Mouse (Mus musculus): ENCODE measurements around the gene Scamp2. TPM values are rescaled to one million over a fixed set of nuclear protein-coding genes. Genes with fewer than 3 reads are reported as not detected.

Scamp2 gene
- polyA plus RNA-seq, 1 experiment from 2014 or later = 51.9 TPM

DNA sequence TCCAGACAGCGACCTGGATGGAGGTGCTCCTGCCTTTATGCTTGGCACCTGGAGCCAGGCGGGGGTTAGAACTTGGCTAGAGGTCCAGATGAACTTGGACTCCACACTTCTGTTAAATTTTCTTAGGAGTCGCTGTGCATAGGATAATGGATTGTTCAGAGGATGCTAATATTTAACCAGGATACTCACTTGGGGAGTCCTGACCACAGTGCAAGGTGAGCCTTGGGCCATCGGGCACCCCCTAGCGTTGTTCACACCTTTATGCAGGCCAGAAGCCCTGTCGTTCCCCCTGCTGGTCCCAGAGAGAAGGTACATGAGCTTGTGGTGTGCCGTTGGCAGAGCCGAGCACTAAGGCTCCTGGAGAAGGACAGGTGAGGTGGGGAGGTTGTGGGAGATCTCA lies 6.1 kb downstream of the Scamp2 start:
- H3K9ac ChIP-seq (replicated peaks) = no peak overlapping the region
- no peak overlapping the region for H3K4me2 ChIP-seq
- no peak overlapping the region for H3K4me3 ChIP-seq (replicated peaks)
- H3K4me1 ChIP-seq (replicated peaks) = peaks cover 36% of the 10 kb centered on the region
- no peaks in the 10 kb centered on the region for H3K27me3 ChIP-seq
- ATAC-seq (ENCODE audit: insufficient number of reproducible peaks, insufficient read depth, low FRiP score, low TSS enrichment, low read depth) = no peak
- WGBS = 59% methylated on average over 8 of the region's 8 CpGs
- H3K36me3 ChIP-seq = peaks cover 32% of the 10 kb centered on the region
- H3K27ac ChIP-seq = peak overlapping the region; percentile 87
- no peaks in the 10 kb centered on the region for H3K9me3 ChIP-seq

DNA sequence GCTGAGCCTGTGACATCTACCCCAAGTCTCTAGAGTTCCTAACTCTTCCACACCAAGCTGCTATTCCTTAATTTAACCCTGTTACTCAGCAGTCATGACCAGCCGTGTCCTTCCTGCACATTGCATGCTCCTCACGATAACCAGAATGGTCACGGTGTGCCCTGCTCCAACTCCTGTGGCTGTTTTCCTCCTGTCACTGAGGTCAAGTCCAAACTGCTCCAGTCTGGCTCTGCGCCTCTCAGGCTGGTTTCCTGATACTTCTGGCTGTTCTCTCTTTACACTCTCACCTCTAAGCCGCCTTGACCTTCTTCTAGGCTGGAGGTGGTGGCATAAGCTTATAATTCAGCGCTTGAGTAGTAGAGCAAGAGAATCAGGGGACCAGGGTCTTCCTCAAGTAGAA lies 7.8 kb downstream of the Scamp2 start:
- Histone ChIP-seq H3K27ac (no peak overlapping the region), H3K36me3 (peaks cover 39% of the 10 kb centered on the region), H3K9ac (replicated peaks) (no peak overlapping the region; the same call in 1 of the 2 replicates), H3K4me2 (no peak overlapping the region), H3K27me3 (no peaks in the 10 kb centered on the region), H3K9me3 (no peaks in the 10 kb centered on the region), H3K4me3 (replicated peaks) (no peak overlapping the region), H3K4me1 (replicated peaks) (peaks cover 23% of the 10 kb centered on the region)
- WGBS = 95% methylated on average over 6 of the region's 6 CpGs
- ATAC-seq (ENCODE audit: insufficient number of reproducible peaks, insufficient read depth, low FRiP score, low TSS enrichment, low read depth) = no peak

DNA sequence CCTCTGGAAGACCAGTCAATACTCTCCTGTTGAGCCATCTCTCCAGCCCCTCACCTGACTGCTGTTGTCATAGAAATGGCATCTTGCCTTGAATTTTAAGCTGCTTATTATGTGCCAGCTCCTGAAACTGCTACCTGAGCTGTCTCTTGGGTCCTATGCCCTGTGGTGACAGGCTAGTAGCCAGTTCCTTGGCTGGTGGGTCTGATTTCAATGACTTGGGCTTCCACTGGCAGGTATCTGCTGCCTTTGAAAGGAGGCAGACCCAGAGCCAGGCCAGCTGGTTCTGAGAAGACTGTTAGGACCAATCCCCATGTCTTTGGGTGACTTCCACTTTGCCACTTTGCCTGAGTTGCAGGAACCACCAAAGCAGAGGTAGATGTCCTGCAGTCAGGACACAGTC lies 13.7 kb downstream of the Scamp2 start:
- Histone ChIP-seq H3K4me1 (replicated peaks) (no peaks in the 10 kb centered on the region), H3K4me2 (no peak overlapping the region), H3K4me3 (replicated peaks) (no peak overlapping the region), H3K9ac (replicated peaks) (no peak overlapping the region), H3K9me3 (no peaks in the 10 kb centered on the region), H3K27ac (no peak overlapping the region), H3K36me3 (peaks cover 55% of the 10 kb centered on the region), H3K27me3 (no peaks in the 10 kb centered on the region)
- no peak for ATAC-seq (ENCODE audit: insufficient number of reproducible peaks, insufficient read depth, low FRiP score, low TSS enrichment, low read depth)

DNA sequence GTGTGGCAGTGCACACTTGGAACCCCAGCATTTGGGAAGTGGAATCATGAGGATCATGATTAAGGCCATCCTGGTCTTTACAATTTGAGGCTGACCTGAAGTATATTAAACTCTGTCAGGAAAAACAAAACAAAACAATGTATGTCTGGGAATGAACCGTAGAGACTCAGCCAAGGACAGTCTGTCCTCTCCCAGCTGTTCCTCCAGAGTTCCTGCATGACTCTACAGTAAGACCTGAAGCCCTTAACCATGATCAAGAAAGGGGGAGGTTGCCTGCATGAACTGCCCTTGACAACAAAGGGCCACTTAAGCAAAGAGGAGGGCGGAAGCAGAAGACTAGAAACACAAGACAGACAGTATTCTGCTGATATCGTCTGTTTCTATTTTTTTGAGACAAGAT lies 14.8 kb downstream of the Scamp2 start:
- Histone ChIP-seq H3K27me3 (no peaks in the 10 kb centered on the region), H3K27ac (no peak overlapping the region), H3K36me3 (peaks cover 61% of the 10 kb centered on the region), H3K4me3 (replicated peaks) (no peak overlapping the region), H3K9ac (replicated peaks) (no peak overlapping the region), H3K4me1 (replicated peaks) (no peaks in the 10 kb centered on the region), H3K9me3 (no peaks in the 10 kb centered on the region), H3K4me2 (no peak overlapping the region)
- no peak for ATAC-seq (ENCODE audit: insufficient number of reproducible peaks, insufficient read depth, low FRiP score, low TSS enrichment, low read depth)
- 88% methylated on average over 3 of the region's 3 CpGs for WGBS

DNA sequence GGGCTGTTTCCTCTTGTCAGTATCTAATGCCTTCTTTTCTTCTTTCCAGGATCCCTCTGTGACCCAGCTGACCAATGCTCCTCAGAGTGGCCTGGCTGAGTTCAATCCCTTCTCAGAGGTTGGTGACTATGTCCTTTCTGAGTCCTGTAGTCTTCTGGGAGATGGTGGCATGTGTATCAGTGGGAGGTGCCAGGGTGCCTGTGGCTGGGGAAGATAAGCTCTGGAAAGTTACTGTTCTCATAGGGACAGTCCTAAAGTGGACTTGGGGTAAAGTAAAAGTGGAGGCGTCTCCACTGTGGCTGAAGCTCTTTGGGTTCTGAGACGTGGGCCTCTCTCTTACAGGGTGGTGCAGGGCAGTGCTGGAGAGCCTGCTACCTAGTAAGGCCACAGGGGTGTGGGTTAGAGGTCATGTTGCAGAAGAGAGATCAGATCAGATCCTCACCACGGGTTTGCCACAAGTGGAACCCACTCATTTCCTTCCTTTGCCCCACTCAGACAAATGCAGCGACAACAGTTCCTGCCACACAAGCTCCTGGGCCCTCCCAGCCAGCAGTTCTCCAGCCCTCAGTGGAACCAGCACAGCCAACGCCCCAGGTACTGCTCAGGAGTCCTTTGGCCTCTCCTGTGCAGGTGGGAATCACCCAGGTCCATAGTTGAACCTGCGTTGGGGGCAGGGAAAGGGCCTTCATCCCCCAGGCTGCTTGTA lies 16.6 kb downstream of the Scamp2 start:
- no peak overlapping the region for H3K4me3 ChIP-seq (replicated peaks)
- H3K36me3 ChIP-seq = peaks cover 65% of the 10 kb centered on the region
- no peak overlapping the region for H3K9ac ChIP-seq (replicated peaks)
- H3K4me1 ChIP-seq (replicated peaks) = no peaks in the 10 kb centered on the region
- no peak overlapping the region for H3K27ac ChIP-seq
- WGBS = 75% methylated on average over 6 of the region's 6 CpGs
- no peak overlapping the region for H3K4me2 ChIP-seq
- H3K27me3 ChIP-seq = no peaks in the 10 kb centered on the region
- H3K9me3 ChIP-seq = no peaks in the 10 kb centered on the region
- ATAC-seq (ENCODE audit: insufficient number of reproducible peaks, insufficient read depth, low FRiP score, low TSS enrichment, low read depth) = no peak

DNA sequence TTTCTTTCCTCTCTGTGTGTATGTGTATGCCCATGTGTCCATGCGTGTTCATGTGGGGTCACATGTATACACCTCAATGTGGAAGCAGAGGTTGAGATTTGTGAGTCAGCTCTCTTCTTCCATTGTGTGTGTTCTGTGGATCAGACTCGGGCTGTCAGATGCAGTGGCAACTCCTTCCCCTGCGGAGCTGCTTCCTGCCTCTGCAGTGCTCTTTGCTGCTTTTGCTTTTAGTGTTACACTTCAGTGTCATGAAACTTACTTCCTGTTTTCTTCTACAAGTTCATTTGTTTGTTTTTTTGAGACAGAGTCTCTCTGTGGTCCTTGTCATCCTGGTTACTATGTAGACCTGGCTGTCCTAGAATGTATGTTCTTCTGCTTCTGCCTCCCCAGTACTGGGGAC lies 24.2 kb downstream of the Scamp2 start:
- H3K9me3 ChIP-seq = no peaks in the 10 kb centered on the region
- no peak for ATAC-seq (ENCODE audit: insufficient number of reproducible peaks, insufficient read depth, low FRiP score, low TSS enrichment, low read depth)
- peaks cover 11% of the 10 kb centered on the region for H3K4me1 ChIP-seq (replicated peaks)
- no peak overlapping the region for H3K9ac ChIP-seq (replicated peaks)
- no peak overlapping the region for H3K4me2 ChIP-seq
- H3K36me3 ChIP-seq = peaks cover 74% of the 10 kb centered on the region
- 89% methylated on average over 3 of the region's 3 CpGs for WGBS
- no peaks in the 10 kb centered on the region; the same call in 1 of the 2 replicates for H3K27me3 ChIP-seq
- no peak overlapping the region for H3K27ac ChIP-seq
- H3K4me3 ChIP-seq (replicated peaks) = no peak overlapping the region

DNA sequence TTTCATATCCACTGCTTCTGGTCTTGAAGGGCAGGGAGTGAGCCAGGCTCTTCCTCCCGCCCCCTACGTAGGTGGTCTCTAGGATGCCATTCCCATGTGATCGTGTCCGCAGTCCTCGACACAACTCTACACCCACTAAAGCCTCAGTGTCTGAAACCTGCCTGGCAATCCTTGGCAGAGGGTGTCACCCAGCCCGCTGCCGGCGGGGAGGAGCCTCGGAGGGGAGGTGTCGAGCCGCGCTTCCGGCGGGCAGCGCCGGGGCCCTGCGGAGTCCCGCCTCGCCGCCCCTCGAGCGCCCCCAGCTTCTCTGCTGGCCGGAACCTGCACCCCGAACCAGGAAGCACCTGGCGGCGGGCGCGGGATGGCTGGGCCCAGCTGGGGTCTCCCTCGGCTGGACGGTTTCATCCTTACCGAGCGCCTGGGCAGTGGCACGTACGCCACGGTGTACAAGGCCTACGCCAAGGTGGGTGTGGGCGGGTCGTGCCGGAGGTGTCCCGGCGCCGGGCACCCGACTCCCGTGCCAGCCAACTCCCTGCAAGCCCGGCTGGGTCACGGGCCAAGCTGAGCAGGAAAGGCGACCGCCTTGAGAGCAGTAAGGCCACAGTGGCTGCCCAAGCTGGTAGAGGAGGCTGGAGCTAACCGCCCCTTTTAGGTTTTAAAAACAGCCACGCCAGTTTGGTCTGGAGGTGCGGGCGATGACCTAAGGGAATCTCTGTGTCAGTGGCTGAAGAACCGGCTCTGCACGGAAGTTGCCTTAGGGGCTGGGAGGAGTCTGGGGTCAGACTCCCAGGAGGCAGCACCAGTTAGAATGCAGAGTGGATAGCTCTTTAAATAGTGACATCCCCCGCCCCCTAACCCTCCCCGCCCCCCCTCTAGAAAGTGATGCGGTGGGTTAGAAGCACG lies 28.7 kb downstream of the Scamp2 start, which contains the start of gene Ulk3:
Gene Ulk3 (plus strand): TSS at position 229 of the 903 bp plus-strand sequence.
- Histone ChIP-seq H3K4me1 (replicated peaks) (peaks cover 19% of the 10 kb centered on the region), H3K9ac (replicated peaks) (peak within 1 kb of the TSS; percentile 78), H3K4me3 (replicated peaks) (peak within 1 kb of the TSS; percentile 76), H3K36me3 (peaks cover 53% of the 10 kb centered on the region), H3K27ac (peak within 1 kb of the TSS; percentile 87), H3K27me3 (no peaks in the 10 kb centered on the region; the same call in 1 of the 2 replicates), H3K9me3 (no peaks in the 10 kb centered on the region), H3K4me2 (peak within 1 kb of the TSS; percentile 91)
- peak; percentile 83 for ATAC-seq (ENCODE audit: insufficient number of reproducible peaks, insufficient read depth, low FRiP score, low TSS enrichment, low read depth)
- WGBS = under 1% methylated on average over 58 of the region's 58 CpGs

DNA sequence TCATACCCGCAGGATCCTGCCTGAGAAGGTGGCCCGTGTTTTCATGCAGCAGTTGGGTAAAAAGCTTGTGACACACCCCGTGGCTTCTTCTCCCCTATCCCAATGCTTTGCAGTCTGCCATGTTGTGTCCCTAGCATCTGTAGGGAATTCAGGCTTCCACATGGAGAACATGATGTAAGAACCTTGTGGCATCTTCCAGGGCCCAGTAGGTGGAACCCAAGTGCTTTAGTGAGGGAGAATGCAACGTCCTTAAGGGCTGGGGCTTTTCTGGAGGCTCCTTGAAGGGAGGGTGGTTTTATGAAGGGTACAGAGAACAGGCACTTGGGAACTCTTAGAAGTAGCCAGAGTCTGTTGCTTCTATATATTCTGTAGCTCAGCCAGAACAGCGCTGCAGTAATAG lies 30.0 kb downstream of the Scamp2 start:
- Histone ChIP-seq H3K4me2 (peak overlapping the region; percentile 91), H3K4me3 (replicated peaks) (peak overlapping the region; percentile 76), H3K4me1 (replicated peaks) (peaks cover 19% of the 10 kb centered on the region), H3K27ac (no peak overlapping the region), H3K27me3 (no peaks in the 10 kb centered on the region; the same call in 1 of the 2 replicates), H3K36me3 (peaks cover 54% of the 10 kb centered on the region), H3K9me3 (no peaks in the 10 kb centered on the region), H3K9ac (replicated peaks) (no peak overlapping the region)
- no peak for ATAC-seq (ENCODE audit: insufficient number of reproducible peaks, insufficient read depth, low FRiP score, low TSS enrichment, low read depth)
- WGBS = 35% methylated on average over 5 of the region's 5 CpGs

DNA sequence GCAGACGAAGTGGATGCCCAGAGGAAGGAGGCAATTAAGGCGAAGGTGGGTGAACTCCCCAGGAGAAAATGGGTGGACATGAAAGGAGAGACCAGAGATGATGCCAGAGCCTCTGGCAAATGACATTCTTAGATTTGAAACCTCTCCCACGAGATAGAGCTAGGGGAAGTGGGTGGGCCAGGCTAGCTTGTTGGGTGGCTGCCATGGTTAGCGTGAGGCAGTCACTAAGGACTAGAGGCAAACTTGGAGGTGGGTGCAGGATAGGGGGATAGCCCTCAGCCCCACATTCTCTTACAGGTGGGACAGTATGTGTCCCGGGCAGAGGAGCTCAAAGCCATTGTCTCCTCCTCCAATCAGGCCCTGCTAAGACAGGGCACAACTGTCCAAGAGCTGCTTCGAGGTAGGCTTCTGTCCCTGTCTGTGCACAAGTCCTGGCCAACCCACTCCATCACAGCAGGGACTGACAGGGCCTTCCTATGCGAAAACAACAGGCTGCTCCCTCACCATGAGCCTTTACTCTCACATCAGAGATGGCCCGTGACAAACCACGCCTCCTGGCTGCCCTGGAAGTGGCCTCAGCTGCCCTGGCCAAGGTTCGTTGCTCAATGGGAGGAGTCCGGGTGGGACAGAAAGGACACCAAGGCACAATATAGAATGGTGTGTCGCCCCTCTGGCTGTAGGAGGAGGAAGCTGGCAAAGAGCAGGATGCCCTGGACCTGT lies 32.9 kb downstream of the Scamp2 start:
- peaks cover 18% of the 10 kb centered on the region for H3K4me1 ChIP-seq (replicated peaks)
- 65% methylated on average over 12 of the region's 12 CpGs for WGBS
- H3K4me2 ChIP-seq = no peak overlapping the region
- H3K36me3 ChIP-seq = peaks cover 35% of the 10 kb centered on the region
- H3K9ac ChIP-seq (replicated peaks) = 0 out of 2 replicates have a peak overlapping the region, but pooled peaks have one; percentile 8
- H3K27ac ChIP-seq = no peak overlapping the region
- ATAC-seq (ENCODE audit: insufficient number of reproducible peaks, insufficient read depth, low FRiP score, low TSS enrichment, low read depth) = no peak
- no peaks in the 10 kb centered on the region; the same call in 1 of the 2 replicates for H3K27me3 ChIP-seq
- no peak overlapping the region for H3K4me3 ChIP-seq (replicated peaks)
- no peaks in the 10 kb centered on the region for H3K9me3 ChIP-seq

DNA sequence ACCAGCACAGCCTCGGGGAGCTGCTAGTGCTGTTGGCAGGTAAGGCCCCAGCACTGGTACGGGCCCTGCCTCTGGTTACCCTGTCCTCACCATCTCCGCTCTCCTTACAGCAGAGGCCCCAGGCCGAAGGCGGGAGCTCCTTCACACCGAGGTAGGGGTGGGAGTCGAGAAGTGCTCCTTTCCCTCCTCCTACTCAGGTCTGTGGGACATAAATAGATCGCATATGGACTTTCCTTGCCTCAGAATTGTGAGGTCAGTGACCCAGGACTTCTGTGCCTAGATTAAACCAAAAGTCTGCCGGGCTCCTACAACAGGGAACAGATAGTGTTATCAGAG lies 33.4 kb downstream of the Scamp2 start:
- Histone ChIP-seq H3K27me3 (no peaks in the 10 kb centered on the region; the same call in 1 of the 2 replicates), H3K9me3 (no peaks in the 10 kb centered on the region), H3K27ac (no peak overlapping the region), H3K4me3 (replicated peaks) (no peak overlapping the region), H3K4me2 (no peak overlapping the region), H3K36me3 (peaks cover 35% of the 10 kb centered on the region), H3K4me1 (replicated peaks) (peaks cover 13% of the 10 kb centered on the region), H3K9ac (replicated peaks) (no peak overlapping the region)
- no peak for ATAC-seq (ENCODE audit: insufficient number of reproducible peaks, insufficient read depth, low FRiP score, low TSS enrichment, low read depth)
- WGBS = 78% methylated on average over 9 of the region's 9 CpGs

DNA sequence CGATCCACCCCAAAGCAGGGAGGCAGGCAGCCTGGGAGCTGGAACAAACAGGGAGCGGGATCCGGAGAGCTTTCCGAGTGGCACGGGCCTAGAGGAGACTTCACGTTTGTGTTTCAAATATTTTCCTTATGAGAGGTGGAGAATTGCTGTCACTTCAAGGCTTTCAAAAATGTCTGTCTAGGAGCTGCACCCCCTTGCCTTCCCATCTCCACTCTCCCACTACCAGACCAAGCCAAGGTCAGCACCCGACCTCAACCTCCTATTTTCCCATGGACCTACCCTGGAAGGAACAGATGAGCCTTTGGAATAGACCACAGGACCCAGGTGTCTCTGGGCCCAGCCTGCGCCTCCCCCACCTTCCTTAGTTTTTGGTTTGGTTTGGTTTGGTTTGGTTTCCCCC lies 36.5 kb downstream of the Scamp2 start:
- H3K27me3 ChIP-seq = no peaks in the 10 kb centered on the region
- no peak overlapping the region for H3K9ac ChIP-seq (replicated peaks)
- H3K4me3 ChIP-seq (replicated peaks) = no peak overlapping the region
- WGBS = 87% methylated on average over 8 of the region's 8 CpGs
- no peak overlapping the region for H3K4me2 ChIP-seq
- ATAC-seq (ENCODE audit: insufficient number of reproducible peaks, insufficient read depth, low FRiP score, low TSS enrichment, low read depth) = no peak
- peaks cover 8% of the 10 kb centered on the region for H3K4me1 ChIP-seq (replicated peaks)
- peaks cover 33% of the 10 kb centered on the region for H3K36me3 ChIP-seq
- H3K27ac ChIP-seq = no peak overlapping the region
- no peaks in the 10 kb centered on the region for H3K9me3 ChIP-seq
